ENCODE assay signal across 16 mouse cellular contexts in genomic region chr1:55705173-55705572, GRCm38 (mm10).
DNase-seq lines count a peak whose midpoint lies in the region; ATAC-seq and TF ChIP-seq lines count a peak whose summit lies in the region.
"Had no signal": no experiment of that assay in that cellular context is flagged by ENCODE, and none has a peak within 500 bp of the region (broad histone marks: within the 10 kb centered on the region; RNA-seq: fewer than 3 reads in every experiment).

No protein-coding gene starts in this region.

- no peak for TF ChIP-seq POLR2A in liver, adult 2 months (IDR thresholded peaks at IDR 0.05; ENCODE audit: extremely low read depth, insufficient read depth, low read length)

- H3K4me3 ChIP-seq in liver, adult 2 months (ENCODE audit: insufficient read depth, low read depth, low read length), result no peak overlapping the region
- no peak overlapping the region for H3K4me3 ChIP-seq in liver, postnatal 0 days (ENCODE audit: low read depth, low read length)
- no peak overlapping the region for H3K4me3 ChIP-seq in forebrain, embryonic 16.5 days (replicated peaks; ENCODE audit: low read length)
- H3K4me3 ChIP-seq in midbrain, embryonic 14.5 days (replicated peaks; ENCODE audit: low read depth, low read length), result no peak overlapping the region
- H3K4me3 ChIP-seq: embryonic facial prominence, embryonic 13.5 days; stomach, embryonic 15.5 days had no signal

- no peak for TF ChIP-seq EP300 in liver, postnatal 0 days (IDR thresholded peaks at IDR 0.05; ENCODE audit: low read depth)

- H3K9ac ChIP-seq in liver, adult 2 months (ENCODE audit: low read depth, low read length), result no peak overlapping the region
- no peak overlapping the region for H3K9ac ChIP-seq in liver, postnatal 0 days (replicated peaks)
- H3K9ac ChIP-seq in forebrain, embryonic 16.5 days (replicated peaks; ENCODE audit: low read depth, low read length), result no peak overlapping the region
- no peak overlapping the region for H3K9ac ChIP-seq in midbrain, embryonic 14.5 days (replicated peaks; ENCODE audit: low read length)
- H3K9ac ChIP-seq: embryonic facial prominence, embryonic 13.5 days; liver, embryonic 14.5 days; stomach, embryonic 15.5 days had no signal

- no peaks in the 10 kb centered on the region for H3K79me2 ChIP-seq in liver, adult 2 months (ENCODE audit: control insufficient read depth, insufficient read depth, low read length)

- H3K36me3 ChIP-seq in liver, adult 2 months (ENCODE audit: control insufficient read depth, insufficient read depth, low read length), result no peaks in the 10 kb centered on the region
- no peaks in the 10 kb centered on the region for H3K36me3 ChIP-seq in liver, postnatal 0 days (replicated peaks; ENCODE audit: insufficient read depth, low read length)
- no peaks in the 10 kb centered on the region for H3K36me3 ChIP-seq in forebrain, embryonic 16.5 days (ENCODE audit: control insufficient read depth, insufficient read depth)
- no peaks in the 10 kb centered on the region for H3K36me3 ChIP-seq in midbrain, embryonic 14.5 days (ENCODE audit: control insufficient read depth, insufficient read depth, low read length)
- H3K36me3 ChIP-seq: embryonic facial prominence, embryonic 13.5 days; stomach, embryonic 15.5 days had no signal

- H3K4me2 ChIP-seq in liver, postnatal 0 days (ENCODE audit: low read depth, low read length), result no peak overlapping the region
- 0 out of 2 replicates have a peak overlapping the region, but pooled peaks have one; percentile 21 for H3K4me2 ChIP-seq in forebrain, embryonic 16.5 days (ENCODE audit: low read length)
- H3K4me2 ChIP-seq in midbrain, embryonic 14.5 days (ENCODE audit: low read length), result no peak overlapping the region; the same call in 1 of the 2 replicates
- H3K4me2 ChIP-seq: embryonic facial prominence, embryonic 13.5 days; stomach, embryonic 15.5 days had no signal

- no peak for ATAC-seq in liver, postnatal 0 days
- peak; percentile 61 for ATAC-seq in forebrain, embryonic 16.5 days
- ATAC-seq in midbrain, embryonic 14.5 days (ENCODE audit: low FRiP score, low TSS enrichment), result no peak; the same call in 1 of the 2 replicates

- no peaks in the 10 kb centered on the region for H3K27me3 ChIP-seq in liver, adult 2 months (ENCODE audit: control insufficient read depth, insufficient read depth, low read length)
- H3K27me3 ChIP-seq in liver, postnatal 0 days (ENCODE audit: insufficient read depth, low read length), result no peaks in the 10 kb centered on the region
- H3K27me3 ChIP-seq in forebrain, embryonic 16.5 days (replicated peaks; ENCODE audit: control insufficient read depth, insufficient read depth, low read length), result no peaks in the 10 kb centered on the region
- H3K27me3 ChIP-seq in midbrain, embryonic 14.5 days (ENCODE audit: control insufficient read depth, insufficient read depth, low read length), result no peaks in the 10 kb centered on the region
- H3K27me3 ChIP-seq: CH12.LX; embryonic facial prominence, embryonic 13.5 days; stomach, embryonic 15.5 days had no signal

- DNase-seq in liver, adult 2 months (ENCODE audit: extremely low read depth, low read depth, low spot score), result peak; percentile 16
- no peak for DNase-seq in liver, postnatal 0 days
- peak; percentile 16 for DNase-seq in midbrain, embryonic 14.5 days
- no peak for DNase-seq in right cerebral cortex, adult 18-20 months
- no peak for DNase-seq in adrenal gland, postnatal 25 days
- DNase-seq in frontal cortex, postnatal 14 days (ENCODE audit: low spot score in 2 of 2), result no peak
- DNase-seq: adrenal gland, postnatal 10 days; heart, adult 18-20 months; heart, postnatal 14 days; lung, postnatal 4 days; thymus, postnatal 4 days had no signal

- peaks cover 6% of the 10 kb centered on the region for H3K4me1 ChIP-seq in liver, adult 2 months (ENCODE audit: control insufficient read depth, insufficient read depth, low read length)
- H3K4me1 ChIP-seq in liver, postnatal 0 days (ENCODE audit: insufficient read depth), result peaks cover 3% of the 10 kb centered on the region; the same call in 1 of the 2 replicates
- H3K4me1 ChIP-seq in forebrain, embryonic 16.5 days (replicated peaks; ENCODE audit: control insufficient read depth, insufficient read depth, low read length), result peaks cover 24% of the 10 kb centered on the region
- peaks cover 23% of the 10 kb centered on the region for H3K4me1 ChIP-seq in midbrain, embryonic 14.5 days (ENCODE audit: control insufficient read depth, insufficient read depth, low read length)
- H3K4me1 ChIP-seq: embryonic facial prominence, embryonic 13.5 days; stomach, embryonic 15.5 days had no signal

- no peak overlapping the region for H3K27ac ChIP-seq in liver, adult 2 months (replicated peaks; ENCODE audit: insufficient read depth, low read depth, low read length)
- no peak overlapping the region for H3K27ac ChIP-seq in liver, postnatal 0 days (ENCODE audit: low read depth)
- peak overlapping the region; percentile 38 for H3K27ac ChIP-seq in forebrain, embryonic 16.5 days (ENCODE audit: low read length)
- H3K27ac ChIP-seq in midbrain, embryonic 14.5 days (replicated peaks; ENCODE audit: low read depth, low read length), result peak overlapping the region; percentile 41
- H3K27ac ChIP-seq: embryonic facial prominence, embryonic 13.5 days; liver, embryonic 14.5 days; stomach, embryonic 15.5 days had no signal

- WGBS in liver, adult 2 months, result 88% methylated on average over 6 of the region's 6 CpGs
- 83% methylated on average over 6 of the region's 6 CpGs for WGBS in liver, postnatal 0 days (ENCODE audit: insufficient replicate concordance)
- WGBS in forebrain, embryonic 16.5 days, result 11% methylated on average over 6 of the region's 6 CpGs
- 18% methylated on average over 6 of the region's 6 CpGs for WGBS in midbrain, embryonic 14.5 days

- no peaks in the 10 kb centered on the region for H3K9me3 ChIP-seq in liver, postnatal 0 days (ENCODE audit: low read length)
- H3K9me3 ChIP-seq in forebrain, embryonic 16.5 days (ENCODE audit: control insufficient read depth, low read length), result no peaks in the 10 kb centered on the region
- H3K9me3 ChIP-seq in midbrain, embryonic 14.5 days (ENCODE audit: control insufficient read depth, low read length), result no peaks in the 10 kb centered on the region
- H3K9me3 ChIP-seq: embryonic facial prominence, embryonic 13.5 days; stomach, embryonic 15.5 days had no signal

- no peak for TF ChIP-seq CTCF in liver, adult 2 months (IDR thresholded peaks at IDR 0.05; ENCODE audit: low read depth, low read length)
- no peak for TF ChIP-seq CTCF in liver, postnatal 0 days (IDR thresholded peaks at IDR 0.05; ENCODE audit: low read depth)

Comparison
In these comparisons a context has a peak if more than half of its experiments do, and no peak if none do; other contexts are left out.
1. DNase-seq: peak in liver, adult 2 months (single experiment) and midbrain, embryonic 14.5 days (single experiment); none in liver, postnatal 0 days (single experiment), right cerebral cortex, adult 18-20 months (single experiment), adrenal gland, postnatal 25 days (single experiment) and frontal cortex, postnatal 14 days (0 of 2).
2. H3K27ac ChIP-seq: peak in forebrain, embryonic 16.5 days (single experiment) and midbrain, embryonic 14.5 days (single experiment); none in liver, adult 2 months (single experiment) and liver, postnatal 0 days (single experiment).